Mouse (Mus musculus): ENCODE results near the gene Tmem129. TPM values are rescaled to one million over a fixed set of nuclear protein-coding genes. Genes with fewer than 3 reads are reported as not detected.

Tmem129 gene
- polyA plus RNA-seq, 1 experiment from 2014 or later, result 34.0 TPM

DNA sequence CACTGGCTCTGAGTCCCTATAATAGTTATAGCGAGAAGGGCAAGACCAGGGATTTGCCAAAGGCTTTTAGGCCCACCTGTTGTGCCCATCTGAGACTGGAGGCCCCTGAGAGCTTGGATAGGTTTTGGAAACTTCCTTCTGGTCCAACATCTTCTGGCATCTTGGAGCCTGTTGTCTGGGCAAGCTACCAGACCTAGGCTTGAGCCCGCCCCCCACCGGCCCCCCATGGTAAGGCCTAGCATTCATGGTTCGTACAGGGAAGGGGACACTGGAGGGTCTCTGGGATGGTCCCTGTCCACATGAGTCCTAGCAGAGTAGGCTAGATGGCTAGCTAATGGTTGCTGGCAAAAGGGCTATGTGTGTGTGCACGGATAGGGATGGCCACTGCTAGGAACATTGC, 40.5 kb upstream of the Tmem129 start:
- H3K4me3 ChIP-seq (replicated peaks; ENCODE audit: low read length), result no peak overlapping the region
- no peak for ATAC-seq (ENCODE audit: insufficient read depth, low FRiP score)
- no peaks in the 10 kb centered on the region for H3K36me3 ChIP-seq (ENCODE audit: control insufficient read depth, insufficient read depth, low read length)
- H3K4me1 ChIP-seq (ENCODE audit: control insufficient read depth, insufficient read depth, low read length), result peaks cover 51% of the 10 kb centered on the region
- WGBS, result 88% methylated on average over 5 of the region's 5 CpGs
- no peak overlapping the region for H3K4me2 ChIP-seq (ENCODE audit: low read depth, low read length)
- no peak overlapping the region for H3K27ac ChIP-seq (ENCODE audit: low read length)
- H3K27me3 ChIP-seq (ENCODE audit: control insufficient read depth, insufficient read depth, low read length), result no peaks in the 10 kb centered on the region
- H3K9ac ChIP-seq (ENCODE audit: low read length), result no peak overlapping the region
- H3K9me3 ChIP-seq (replicated peaks; ENCODE audit: control insufficient read depth, low read length), result no peaks in the 10 kb centered on the region

DNA sequence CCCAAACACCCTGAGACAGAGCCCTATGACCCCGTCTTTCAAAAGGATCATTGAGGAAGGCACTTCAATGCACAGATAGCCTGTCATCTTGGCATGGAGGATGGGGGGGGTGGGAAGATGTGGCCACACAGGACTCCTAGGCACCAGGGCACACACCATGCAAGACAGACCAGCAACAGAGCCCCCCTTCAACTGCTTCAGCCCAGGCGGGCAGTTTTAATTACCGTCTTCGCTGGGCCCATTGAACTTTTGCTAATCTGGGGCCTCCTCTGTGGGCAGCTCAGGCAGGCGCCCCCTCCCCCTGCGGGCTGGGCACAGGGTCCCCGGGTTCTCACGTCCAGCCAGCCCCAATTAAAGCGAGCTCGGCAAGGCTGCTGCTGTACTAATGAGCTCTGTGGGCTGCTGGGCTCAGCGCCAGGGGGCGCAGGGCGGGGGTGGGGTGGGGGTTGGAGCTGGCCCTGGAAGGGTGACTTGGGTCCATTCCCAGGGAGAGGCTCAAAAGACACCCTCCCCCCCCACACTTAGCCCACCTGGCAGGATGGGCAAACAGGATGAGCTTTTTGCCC, 39.8 kb upstream of the Tmem129 start:
- no peak for ATAC-seq (ENCODE audit: insufficient read depth, low FRiP score)
- no peaks in the 10 kb centered on the region for H3K9me3 ChIP-seq (replicated peaks; ENCODE audit: control insufficient read depth, low read length)
- peak overlapping the region; percentile 96 for H3K27ac ChIP-seq (ENCODE audit: low read length)
- WGBS, result 31% methylated on average over 13 of the region's 13 CpGs
- no peak overlapping the region for H3K4me2 ChIP-seq (ENCODE audit: low read depth, low read length)
- H3K27me3 ChIP-seq (ENCODE audit: control insufficient read depth, insufficient read depth, low read length), result no peaks in the 10 kb centered on the region
- H3K36me3 ChIP-seq (ENCODE audit: control insufficient read depth, insufficient read depth, low read length), result no peaks in the 10 kb centered on the region
- peaks cover 54% of the 10 kb centered on the region for H3K4me1 ChIP-seq (ENCODE audit: control insufficient read depth, insufficient read depth, low read length)
- no peak overlapping the region for H3K4me3 ChIP-seq (replicated peaks; ENCODE audit: low read length)
- peak overlapping the region; percentile 60 for H3K9ac ChIP-seq (ENCODE audit: low read length)

DNA sequence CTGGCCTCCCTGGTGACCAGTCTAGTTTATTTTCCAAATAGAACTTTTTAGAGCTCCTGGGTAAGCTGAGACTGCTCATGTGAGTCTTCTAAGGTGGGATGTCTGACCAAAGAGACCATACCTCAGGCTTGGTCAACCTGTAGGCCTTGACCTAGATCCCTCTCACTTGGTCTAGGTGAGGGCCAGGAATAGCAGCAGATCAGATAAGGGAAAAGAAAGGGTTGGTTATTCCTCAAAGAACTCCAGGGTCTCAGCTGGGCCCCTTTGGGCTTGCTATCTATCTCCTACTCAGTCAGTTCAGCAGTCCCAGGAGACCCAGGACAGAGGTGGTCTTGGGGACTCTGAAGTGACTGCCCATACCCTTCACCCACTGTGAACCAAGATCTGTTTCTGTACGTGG, 39.3 kb upstream of the Tmem129 start:
- peaks cover 59% of the 10 kb centered on the region for H3K4me1 ChIP-seq (ENCODE audit: control insufficient read depth, insufficient read depth, low read length)
- peak overlapping the region; percentile 96 for H3K27ac ChIP-seq (ENCODE audit: low read length)
- H3K4me2 ChIP-seq (ENCODE audit: low read depth, low read length), result no peak overlapping the region
- no peaks in the 10 kb centered on the region for H3K36me3 ChIP-seq (ENCODE audit: control insufficient read depth, insufficient read depth, low read length)
- no peaks in the 10 kb centered on the region for H3K9me3 ChIP-seq (replicated peaks; ENCODE audit: control insufficient read depth, low read length)
- ATAC-seq (ENCODE audit: insufficient read depth, low FRiP score), result no peak
- no peaks in the 10 kb centered on the region for H3K27me3 ChIP-seq (ENCODE audit: control insufficient read depth, insufficient read depth, low read length)
- H3K9ac ChIP-seq (ENCODE audit: low read length), result peak overlapping the region; percentile 60; the same call in 1 of the 2 replicates
- no peak overlapping the region for H3K4me3 ChIP-seq (replicated peaks; ENCODE audit: low read length)
- WGBS, result 68% methylated on average over 1 of the region's 1 CpGs

DNA sequence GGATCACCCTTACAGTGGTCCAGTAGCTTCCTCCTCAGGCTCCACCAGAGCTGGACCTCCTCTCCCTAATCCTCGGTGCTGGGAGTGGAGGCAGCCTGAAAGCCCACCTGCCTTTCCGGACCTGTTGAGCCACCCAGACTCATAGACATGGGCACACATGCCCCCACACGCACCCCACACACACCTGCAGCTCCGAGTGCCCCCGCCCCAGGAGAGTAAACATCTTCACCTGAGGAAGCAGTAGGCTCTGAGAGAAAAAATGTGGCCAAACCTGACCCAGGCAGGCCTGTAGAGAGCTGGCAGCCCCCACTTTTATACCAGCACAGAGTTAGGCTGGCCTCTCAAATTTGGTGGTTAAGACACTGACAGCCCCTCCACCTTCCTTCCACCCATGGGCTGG, 38.2 kb upstream of the Tmem129 start:
- peak; percentile 60; the same call in 1 of the 2 replicates for ATAC-seq (ENCODE audit: insufficient read depth, low FRiP score)
- peaks cover 62% of the 10 kb centered on the region for H3K4me1 ChIP-seq (ENCODE audit: control insufficient read depth, insufficient read depth, low read length)
- no peaks in the 10 kb centered on the region for H3K9me3 ChIP-seq (replicated peaks; ENCODE audit: control insufficient read depth, low read length)
- H3K4me2 ChIP-seq (ENCODE audit: low read depth, low read length), result peak overlapping the region; percentile 87
- peak overlapping the region; percentile 86; the same call in 1 of the 2 replicates for H3K9ac ChIP-seq (ENCODE audit: low read length)
- H3K27me3 ChIP-seq (ENCODE audit: control insufficient read depth, insufficient read depth, low read length), result no peaks in the 10 kb centered on the region
- H3K27ac ChIP-seq (ENCODE audit: low read length), result peak overlapping the region; percentile 96
- WGBS, result 53% methylated on average over 5 of the region's 5 CpGs
- no peak overlapping the region for H3K4me3 ChIP-seq (replicated peaks; ENCODE audit: low read length)
- H3K36me3 ChIP-seq (ENCODE audit: control insufficient read depth, insufficient read depth, low read length), result no peaks in the 10 kb centered on the region

DNA sequence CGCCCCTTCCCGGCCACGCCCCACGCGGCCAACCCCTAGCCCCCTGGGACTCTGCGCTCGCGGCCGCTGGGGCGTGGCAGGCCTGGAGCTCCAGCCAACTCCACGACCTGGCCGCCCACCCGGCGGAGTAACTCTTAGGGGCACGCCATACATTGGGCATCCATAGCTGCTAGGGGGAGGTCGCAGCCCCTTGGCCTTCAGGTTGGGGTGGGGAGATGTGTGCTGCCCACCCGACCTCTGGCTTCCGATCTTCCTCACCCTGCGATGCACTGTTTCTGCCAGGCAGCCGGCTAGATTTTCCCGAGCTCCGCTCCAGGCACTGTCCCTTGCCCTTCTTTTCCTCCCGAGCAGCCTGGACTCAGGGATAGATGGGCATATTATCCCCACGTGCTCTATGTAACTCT, 37.5 kb upstream of the Tmem129 start:
- H3K27me3 ChIP-seq (ENCODE audit: control insufficient read depth, insufficient read depth, low read length), result no peaks in the 10 kb centered on the region
- H3K4me1 ChIP-seq (ENCODE audit: control insufficient read depth, insufficient read depth, low read length), result peaks cover 62% of the 10 kb centered on the region
- H3K9me3 ChIP-seq (replicated peaks; ENCODE audit: control insufficient read depth, low read length), result no peaks in the 10 kb centered on the region
- H3K27ac ChIP-seq (ENCODE audit: low read length), result peak overlapping the region; percentile 96
- no peaks in the 10 kb centered on the region for H3K36me3 ChIP-seq (ENCODE audit: control insufficient read depth, insufficient read depth, low read length)
- peak; percentile 24 for ATAC-seq (ENCODE audit: insufficient read depth, low FRiP score)
- peak overlapping the region; percentile 49 for H3K4me3 ChIP-seq (replicated peaks; ENCODE audit: low read length)
- peak overlapping the region; percentile 87 for H3K4me2 ChIP-seq (ENCODE audit: low read depth, low read length)
- WGBS, result 7% methylated on average over 24 of the region's 24 CpGs
- H3K9ac ChIP-seq (ENCODE audit: low read length), result peak overlapping the region; percentile 86

DNA sequence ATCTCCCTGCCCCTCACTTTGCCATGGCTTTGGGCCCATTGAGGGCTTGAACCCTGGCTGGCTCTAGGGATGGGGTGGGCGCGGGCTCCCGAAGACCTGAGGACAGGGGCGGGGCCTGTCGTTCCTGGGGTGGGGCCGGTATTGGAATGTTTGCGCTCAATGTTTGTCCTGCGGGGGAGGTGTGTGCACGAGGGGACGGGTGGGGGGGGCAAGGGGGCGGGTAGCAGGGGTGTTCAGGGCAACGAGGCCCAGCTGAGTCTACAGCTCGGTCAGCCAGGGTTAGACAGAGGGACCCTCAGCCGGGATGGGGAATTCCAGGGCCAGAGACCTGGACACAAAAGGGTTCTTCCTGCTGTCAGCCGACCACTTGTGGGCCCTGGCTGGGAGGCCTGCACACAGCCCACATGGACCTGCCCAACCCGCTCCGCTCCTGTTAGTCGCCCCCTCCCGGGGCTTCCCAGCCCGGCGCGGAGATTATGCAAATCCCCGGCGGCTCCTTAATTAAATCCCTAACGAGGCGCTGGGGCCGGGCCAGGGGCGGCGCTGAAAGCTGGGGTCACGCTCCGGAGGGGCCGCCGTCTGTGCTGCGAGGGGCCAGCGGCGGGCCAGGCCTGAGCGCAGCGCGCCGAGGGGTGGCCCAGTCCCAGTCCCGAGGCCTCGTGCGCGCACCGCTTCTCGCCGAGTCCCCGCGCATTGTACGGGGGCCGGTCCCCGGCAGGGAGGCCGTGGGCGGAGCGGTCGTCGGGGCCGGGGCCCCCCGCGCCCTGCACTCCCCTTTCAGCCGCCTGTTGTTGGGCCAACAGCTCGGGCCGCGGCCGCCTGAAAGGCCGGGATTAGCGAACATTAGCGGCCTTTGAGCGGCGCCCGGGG, 36.9 kb upstream of the Tmem129 start:
- no peaks in the 10 kb centered on the region for H3K36me3 ChIP-seq (ENCODE audit: control insufficient read depth, insufficient read depth, low read length)
- ATAC-seq (ENCODE audit: insufficient read depth, low FRiP score), result peak; percentile 63
- WGBS, result 3% methylated on average over 71 of the region's 71 CpGs

DNA sequence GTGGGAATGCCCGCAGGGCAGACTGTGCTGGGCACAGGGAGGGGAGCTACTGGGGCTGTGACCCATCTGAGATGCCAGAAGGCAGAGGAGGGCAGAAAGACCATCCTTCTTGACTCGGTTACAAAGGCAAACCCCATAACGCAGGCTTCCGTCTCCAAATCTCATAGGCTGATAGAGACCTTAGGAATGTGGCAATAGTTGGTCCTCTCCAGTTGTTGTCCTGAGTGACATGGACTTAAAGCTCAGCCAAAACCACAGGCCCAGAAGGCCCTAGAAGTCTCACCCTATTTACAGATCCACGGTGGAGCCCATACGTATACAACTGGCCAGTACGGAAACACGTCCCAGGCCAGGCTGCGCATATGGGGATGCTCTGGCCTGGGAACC, 36.2 kb upstream of the Tmem129 start:
- ATAC-seq (ENCODE audit: insufficient read depth, low FRiP score), result no peak
- Histone ChIP-seq H3K4me2 (ENCODE audit: low read depth, low read length) (peak overlapping the region; percentile 87; the same call in 1 of the 2 replicates), H3K9me3 (replicated peaks; ENCODE audit: control insufficient read depth, low read length) (no peaks in the 10 kb centered on the region), H3K27ac (ENCODE audit: low read length) (peak overlapping the region; percentile 96), H3K4me3 (replicated peaks; ENCODE audit: low read length) (no peak overlapping the region), H3K4me1 (ENCODE audit: control insufficient read depth, insufficient read depth, low read length) (peaks cover 66% of the 10 kb centered on the region), H3K27me3 (ENCODE audit: control insufficient read depth, insufficient read depth, low read length) (no peaks in the 10 kb centered on the region), H3K9ac (ENCODE audit: low read length) (peak overlapping the region; percentile 86), H3K36me3 (ENCODE audit: control insufficient read depth, insufficient read depth, low read length) (no peaks in the 10 kb centered on the region)
- 60% methylated on average over 9 of the region's 9 CpGs for WGBS

More for the DNA sequence above, 36.9 kb upstream of the Tmem129 start:
- peak overlapping the region; percentile 86 for H3K9ac ChIP-seq (ENCODE audit: low read length)
- H3K4me1 ChIP-seq (ENCODE audit: control insufficient read depth, insufficient read depth, low read length), result peaks cover 60% of the 10 kb centered on the region
- H3K4me3 ChIP-seq (replicated peaks; ENCODE audit: low read length), result peak overlapping the region; percentile 49
- peak overlapping the region; percentile 87 for H3K4me2 ChIP-seq (ENCODE audit: low read depth, low read length)
- no peaks in the 10 kb centered on the region for H3K27me3 ChIP-seq (ENCODE audit: control insufficient read depth, insufficient read depth, low read length)
- H3K9me3 ChIP-seq (replicated peaks; ENCODE audit: control insufficient read depth, low read length), result no peaks in the 10 kb centered on the region
- peak overlapping the region; percentile 96 for H3K27ac ChIP-seq (ENCODE audit: low read length)

DNA sequence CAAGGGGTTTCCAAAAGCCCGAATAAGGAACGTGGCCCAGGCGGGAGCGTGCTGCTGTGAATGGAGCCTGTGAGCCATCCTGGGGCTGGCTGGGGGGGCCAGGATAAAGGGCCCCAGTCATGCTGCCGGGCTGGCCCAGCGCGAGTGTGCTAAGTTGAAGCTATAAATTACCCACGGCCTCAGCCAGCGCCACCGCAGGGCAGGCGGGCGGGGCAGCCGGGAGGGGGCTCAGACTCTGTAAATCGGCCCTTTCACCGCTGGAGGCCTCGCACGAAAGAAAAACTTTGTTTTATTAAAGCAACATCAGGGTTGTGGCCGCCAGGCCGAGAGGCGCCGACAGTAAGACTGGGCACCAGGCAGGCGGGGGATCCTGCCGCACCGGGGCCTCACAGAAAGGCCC, 34.2 kb upstream of the Tmem129 start:
- peaks cover 61% of the 10 kb centered on the region for H3K4me1 ChIP-seq (ENCODE audit: control insufficient read depth, insufficient read depth, low read length)

More for the DNA sequence above, 34.2 kb upstream of the Tmem129 start:
- peak overlapping the region; percentile 85 for H3K27ac ChIP-seq (ENCODE audit: low read length)
- H3K27me3 ChIP-seq (ENCODE audit: control insufficient read depth, insufficient read depth, low read length), result no peaks in the 10 kb centered on the region
- 5% methylated on average over 24 of the region's 24 CpGs for WGBS
- no peaks in the 10 kb centered on the region for H3K9me3 ChIP-seq (replicated peaks; ENCODE audit: control insufficient read depth, low read length)
- H3K36me3 ChIP-seq (ENCODE audit: control insufficient read depth, insufficient read depth, low read length), result no peaks in the 10 kb centered on the region
- peak overlapping the region; percentile 58 for H3K9ac ChIP-seq (ENCODE audit: low read length)
- 0 out of 2 replicates have a peak overlapping the region, but pooled peaks have one; percentile 1 for H3K4me3 ChIP-seq (replicated peaks; ENCODE audit: low read length)
- ATAC-seq (ENCODE audit: insufficient read depth, low FRiP score), result peak; percentile 27
- peak overlapping the region; percentile 39 for H3K4me2 ChIP-seq (ENCODE audit: low read depth, low read length)
